Mouse (Mus musculus) kidney, embryonic 14.5 days (tissue): ENCODE data around the gene Nlgn1. TPM values are rescaled to one million over a fixed set of nuclear protein-coding genes. Genes with fewer than 3 reads are reported as not detected.

ENCODE experiments used
- ATAC-seq: fragments of 200-750 bp; cut with Nextera tagmentation; 2 replicates; pipeline ENCODE4 v1.8.0; 2017; ENCODE audit warnings: moderate number of reproducible peaks, mild to moderate bottlenecking, moderate TSS enrichment, moderate library complexity; ENCODE audit not compliant: low FRiP score, low TSS enrichment
- H3K27ac ChIP-seq: fragments of 300-500 bp; sonication (generic); 2 replicates; pipeline ENCODE4 v1.5.1; 2014; ENCODE audit warnings: low read depth, mild to moderate bottlenecking, low read length, moderate library complexity, mixed read lengths
- H3K27me3 ChIP-seq: fragments of 300-500 bp; sonication (generic); 2 replicates; pipeline ENCODE4 v1.6.1; 2014; ENCODE audit warnings: mild to moderate bottlenecking, low read length; ENCODE audit not compliant: control insufficient read depth, insufficient read depth
- H3K36me3 ChIP-seq: fragments of 300-500 bp; sonication (generic); 2 replicates; pipeline ENCODE4 v1.6.1; 2014; ENCODE audit warnings: low read length, mixed read lengths; ENCODE audit not compliant: control insufficient read depth, insufficient read depth
- H3K4me1 ChIP-seq: fragments of 300-500 bp; sonication (generic); 2 replicates; pipeline ENCODE4 v1.6.1; 2014; ENCODE audit warnings: low read length, mixed read lengths; ENCODE audit not compliant: control insufficient read depth, insufficient read depth
- H3K4me2 ChIP-seq: fragments of 300-500 bp; sonication (generic); replicated peaks from 2 replicates; pipeline ENCODE4 v1.6.1; 2014; ENCODE audit warnings: low read depth, mild to moderate bottlenecking, low read length
- H3K4me3 ChIP-seq: fragments of 300-500 bp; sonication (generic); 2 replicates; pipeline ENCODE4 v1.5.1; 2014; ENCODE audit warnings: mild to moderate bottlenecking, low read length
- H3K9ac ChIP-seq: fragments of 300-500 bp; sonication (generic); 2 replicates; pipeline ENCODE4 v1.6.1; 2014; ENCODE audit warnings: low read depth, mild to moderate bottlenecking, low read length, moderate library complexity
- H3K9me3 ChIP-seq: fragments of 300-500 bp; sonication (generic); 2 replicates; pipeline ENCODE4 v1.6.1; 2016; ENCODE audit warnings: low read length; ENCODE audit not compliant: control insufficient read depth
- WGBS: fragments of 180-500 bp; shearing (Covaris S2); extraction: QIAGEN DNeasy Blood & Tissue Kit; methylation state at CpG from one replicate; pipeline ENCODE4 v1.1.7; 2014; 5-methylcytosine and 5-hydroxymethylcytosine counted together
- polyA plus RNA-seq: library from polyadenylated mRNA; unstranded; fragments of >200 nt; fragmentation: Nextera tagmentation; extraction: Ambion mirVana; gene quantifications from 2 replicates; pipeline ENCODE4 v1.2.1, GENCODE M21; 2014

Gene Nlgn1
- polyA plus RNA-seq, 1 experiment from 2014 or later, result 1.5 TPM

GRCm38 (mm10) chr3:25679373-25679772 lies 652.9 kb downstream of the Nlgn1 start:
- Histone ChIP-seq H3K9ac (no peak overlapping the region), H3K27me3 (no peaks in the 10 kb centered on the region), H3K27ac (no peak overlapping the region), H3K4me3 (no peak overlapping the region), H3K9me3 (no peaks in the 10 kb centered on the region), H3K36me3 (no peaks in the 10 kb centered on the region), H3K4me2 (no peak overlapping the region), H3K4me1 (no peaks in the 10 kb centered on the region)
- ATAC-seq, result no peak
- WGBS, result 83% methylated on average over 2 of the region's 2 CpGs

- WGBS, result 83% methylated on average over 10 of the region's 10 CpGs
- no peak for ATAC-seq
Observed at GRCm38 (mm10) chr3:25675888-25676287, 656.4 kb downstream of the Nlgn1 start.

GRCm38 (mm10) chr3:25675069-25675468 lies 657.2 kb downstream of the Nlgn1 start:
- Histone ChIP-seq H3K9me3 (no peaks in the 10 kb centered on the region), H3K9ac (no peak overlapping the region), H3K36me3 (no peaks in the 10 kb centered on the region), H3K27me3 (no peaks in the 10 kb centered on the region), H3K4me2 (no peak overlapping the region), H3K4me3 (no peak overlapping the region), H3K27ac (no peak overlapping the region), H3K4me1 (no peaks in the 10 kb centered on the region)
- ATAC-seq, result no peak
- WGBS, result 54% methylated on average over 3 of the region's 3 CpGs

More at GRCm38 (mm10) chr3:25675888-25676287, 656.4 kb downstream of the Nlgn1 start:
- Histone ChIP-seq H3K27ac (no peak overlapping the region), H3K27me3 (no peaks in the 10 kb centered on the region), H3K4me1 (no peaks in the 10 kb centered on the region), H3K4me2 (no peak overlapping the region), H3K4me3 (no peak overlapping the region), H3K9ac (no peak overlapping the region), H3K36me3 (no peaks in the 10 kb centered on the region), H3K9me3 (no peaks in the 10 kb centered on the region)

GRCm38 (mm10) chr3:25673408-25673807 lies 658.9 kb downstream of the Nlgn1 start:
- ATAC-seq, result no peak
- Histone ChIP-seq H3K4me3 (no peak overlapping the region), H3K9ac (no peak overlapping the region), H3K4me2 (no peak overlapping the region), H3K27me3 (no peaks in the 10 kb centered on the region), H3K36me3 (no peaks in the 10 kb centered on the region), H3K9me3 (no peaks in the 10 kb centered on the region), H3K4me1 (no peaks in the 10 kb centered on the region), H3K27ac (no peak overlapping the region)
- WGBS, result 73% methylated on average over 5 of the region's 5 CpGs

GRCm38 (mm10) chr3:25672779-25673178 lies 659.5 kb downstream of the Nlgn1 start:
- Histone ChIP-seq H3K27me3 (no peaks in the 10 kb centered on the region), H3K27ac (no peak overlapping the region), H3K9me3 (no peaks in the 10 kb centered on the region), H3K4me1 (no peaks in the 10 kb centered on the region), H3K9ac (no peak overlapping the region), H3K4me3 (no peak overlapping the region), H3K36me3 (no peaks in the 10 kb centered on the region), H3K4me2 (no peak overlapping the region)
- no peak for ATAC-seq
- 77% methylated on average over 4 of the region's 4 CpGs for WGBS

- 84% methylated on average over 2 of the region's 2 CpGs for WGBS
- ATAC-seq, result no peak
- H3K27ac ChIP-seq, result no peak overlapping the region
- H3K9me3 ChIP-seq, result no peaks in the 10 kb centered on the region
- H3K4me3 ChIP-seq, result no peak overlapping the region
- no peak overlapping the region for H3K9ac ChIP-seq
- H3K36me3 ChIP-seq, result no peaks in the 10 kb centered on the region
- no peaks in the 10 kb centered on the region for H3K27me3 ChIP-seq
- H3K4me1 ChIP-seq, result no peaks in the 10 kb centered on the region
- H3K4me2 ChIP-seq, result no peak overlapping the region
Observed at GRCm38 (mm10) chr3:25663464-25663863, 668.8 kb downstream of the Nlgn1 start.

- Histone ChIP-seq H3K4me3 (no peak overlapping the region), H3K27ac (no peak overlapping the region), H3K9ac (no peak overlapping the region), H3K4me1 (no peaks in the 10 kb centered on the region), H3K36me3 (no peaks in the 10 kb centered on the region), H3K27me3 (no peaks in the 10 kb centered on the region), H3K9me3 (no peaks in the 10 kb centered on the region), H3K4me2 (no peak overlapping the region)
- ATAC-seq, result no peak
- WGBS, result 94% methylated on average over 3 of the region's 3 CpGs
Observed at GRCm38 (mm10) chr3:25660285-25660684, 672.0 kb downstream of the Nlgn1 start.

GRCm38 (mm10) chr3:25658006-25658405 lies 674.3 kb downstream of the Nlgn1 start:
- no peaks in the 10 kb centered on the region for H3K4me1 ChIP-seq
- H3K27me3 ChIP-seq, result no peaks in the 10 kb centered on the region
- no peak overlapping the region for H3K4me3 ChIP-seq
- H3K9ac ChIP-seq, result no peak overlapping the region
- H3K4me2 ChIP-seq, result no peak overlapping the region
- H3K36me3 ChIP-seq, result no peaks in the 10 kb centered on the region
- H3K9me3 ChIP-seq, result no peaks in the 10 kb centered on the region
- H3K27ac ChIP-seq, result no peak overlapping the region
- no peak for ATAC-seq
- 94% methylated on average over 14 of the region's 14 CpGs for WGBS

- no peak overlapping the region for H3K9ac ChIP-seq
- H3K36me3 ChIP-seq, result no peaks in the 10 kb centered on the region
- WGBS, result 93% methylated on average over 11 of the region's 11 CpGs
- no peak for ATAC-seq
- no peak overlapping the region for H3K27ac ChIP-seq
- H3K4me1 ChIP-seq, result no peaks in the 10 kb centered on the region
- H3K27me3 ChIP-seq, result no peaks in the 10 kb centered on the region
- no peak overlapping the region for H3K4me3 ChIP-seq
- H3K9me3 ChIP-seq, result no peaks in the 10 kb centered on the region
- H3K4me2 ChIP-seq, result no peak overlapping the region
Observed at GRCm38 (mm10) chr3:25657074-25657473, 675.2 kb downstream of the Nlgn1 start.
